In the genomic region with DNA sequence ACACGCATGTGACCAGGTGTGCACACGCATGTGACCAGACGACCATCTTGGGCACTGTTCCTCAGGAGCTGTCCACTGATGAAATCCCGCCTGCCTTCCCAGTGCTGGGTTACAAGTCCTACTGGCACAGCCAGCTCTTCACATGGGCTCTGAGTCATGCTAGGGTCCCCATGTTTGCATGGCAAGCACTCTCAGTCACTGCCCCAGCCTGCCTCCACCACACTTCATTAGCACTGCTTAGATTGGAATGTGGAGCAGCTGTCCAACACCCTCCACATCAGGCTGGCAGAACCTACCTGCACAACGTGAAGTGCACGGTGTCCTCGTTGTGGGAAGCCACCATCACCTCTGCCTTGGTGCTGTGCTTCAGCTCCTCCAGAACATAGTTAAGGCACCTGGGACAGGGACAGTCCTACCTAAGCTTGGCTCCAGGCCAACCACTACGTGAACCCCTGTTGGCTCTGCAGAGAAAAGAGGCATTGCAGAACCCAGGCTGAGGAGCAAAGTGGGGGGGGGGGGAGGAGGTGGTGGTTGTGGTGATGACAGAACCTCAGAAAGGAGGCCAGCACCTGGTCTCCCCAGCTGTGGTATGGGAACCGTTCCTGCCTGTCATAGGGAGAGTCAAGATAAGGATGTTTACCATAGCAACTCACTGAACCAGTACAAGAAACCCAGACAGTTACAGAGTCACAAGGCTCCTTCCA, we compare ENCODE assay signal across 13 mouse cellular contexts. TPM values are rescaled to one million over a fixed set of nuclear protein-coding genes. Genes with fewer than 3 reads are reported as not detected.
DNase-seq lines count a peak whose midpoint lies in the region; ATAC-seq and TF ChIP-seq lines count a peak whose summit lies in the region.
"Had no signal": no experiment of that assay in that cellular context is flagged by ENCODE, and none has a peak within 500 bp of the region (broad histone marks: within the 10 kb centered on the region; RNA-seq: fewer than 3 reads in every experiment).

No protein-coding gene starts in this region.

- DNase-seq in lung, embryonic 14.5 days: no peak
- DNase-seq in lung, postnatal 10 days: no peak
- no peak for DNase-seq in CH12.LX (ENCODE audit: extremely low read depth)
- peak; percentile 66 for DNase-seq in induced T-regulatory cell, adult 2 months (ENCODE audit: low read depth)
- DNase-seq in thymus, adult 18-20 months: peak; percentile 79 to 89
- no peak for DNase-seq in embryo, embryonic 10 days (ENCODE audit: low spot score)
- no peak for DNase-seq in liver, embryonic 11.5 days (ENCODE audit: low spot score)
- no peak for DNase-seq in layer of hippocampus, adult 2 months (ENCODE audit: low spot score in 2 of 2)
- DNase-seq: cerebellum, postnatal 36 days had no signal

- no peak for TF ChIP-seq CTCF in lung, embryonic 14.5 days (IDR thresholded peaks at IDR 0.05; ENCODE audit: low read depth)
- no peak for TF ChIP-seq CTCF in CH12.LX (conservative IDR thresholded peaks at IDR 0.05 in 1 of 2, IDR thresholded peaks at IDR 0.05 in 1 of 2; ENCODE audit: low read depth in 2 of 2, low read length in 2 of 2)
- no peak for TF ChIP-seq CTCF in layer of hippocampus, adult 2 months (conservative IDR thresholded peaks at IDR 0.05)

- no peaks in the 10 kb centered on the region for H3K4me1 ChIP-seq in lung, embryonic 14.5 days (ENCODE audit: insufficient read depth)
- H3K4me1 ChIP-seq in CH12.LX (ENCODE audit: control insufficient read depth in 1 of 2, insufficient read depth in 2 of 2): peaks cover 2 to 8% of the 10 kb centered on the region in 2 experiments; a peak in 3 of 4 replicates
- no peaks in the 10 kb centered on the region for H3K4me1 ChIP-seq in liver, embryonic 11.5 days (replicated peaks; ENCODE audit: control insufficient read depth, insufficient read depth, low read length)
- H3K4me1 ChIP-seq: liver, embryonic 15.5 days had no signal

- 71% methylated on average over 9 of the region's 9 CpGs for WGBS in lung, embryonic 14.5 days
- 78% methylated on average over 9 of the region's 9 CpGs for WGBS in liver, embryonic 11.5 days

- no peak overlapping the region for H3K4me2 ChIP-seq in lung, embryonic 14.5 days
- H3K4me2 ChIP-seq in CH12.LX (ENCODE audit: insufficient read depth, low read depth, poor library complexity, severe bottlenecking): no peak overlapping the region
- no peak overlapping the region for H3K4me2 ChIP-seq in liver, embryonic 11.5 days
- H3K4me2 ChIP-seq: liver, embryonic 15.5 days had no signal

- no peaks in the 10 kb centered on the region for H3K79me2 ChIP-seq in CH12.LX (replicated peaks; ENCODE audit: control insufficient read depth, extremely low read depth, insufficient read depth, poor library complexity, severe bottlenecking)

- no peak overlapping the region for H3K9ac ChIP-seq in lung, embryonic 14.5 days
- H3K9ac ChIP-seq in CH12.LX (ENCODE audit: insufficient read depth, low read depth): no peak overlapping the region
- H3K9ac ChIP-seq in liver, embryonic 11.5 days (ENCODE audit: low read depth, low read length): no peak overlapping the region
- H3K9ac ChIP-seq: liver, embryonic 15.5 days had no signal

- peak; percentile 33; the same call in 1 of the 2 replicates for ATAC-seq in lung, embryonic 14.5 days (ENCODE audit: insufficient read depth)
- no peak for ATAC-seq in liver, embryonic 11.5 days (replicated peaks; ENCODE audit: low FRiP score)
- ATAC-seq: forebrain, embryonic 14.5 days; hindbrain, postnatal 0 days; Patski had no signal

- TF ChIP-seq RAD21 in CH12.LX (IDR thresholded peaks at IDR 0.05; ENCODE audit: low read depth, low read length): no peak

- no peak for TF ChIP-seq POLR2A in CH12.LX (IDR thresholded peaks at IDR 0.05; ENCODE audit: low read depth, low read length)

- H3K27ac ChIP-seq in lung, embryonic 14.5 days (ENCODE audit: low read depth): no peak overlapping the region
- no peak overlapping the region for H3K27ac ChIP-seq in CH12.LX (ENCODE audit: insufficient read depth, low read depth)
- H3K27ac ChIP-seq in liver, embryonic 11.5 days (ENCODE audit: low read depth, low read length): no peak overlapping the region
- no peak overlapping the region for H3K27ac ChIP-seq in layer of hippocampus, adult 2 months
- H3K27ac ChIP-seq: hindbrain, postnatal 0 days; liver, embryonic 15.5 days had no signal

- no peaks in the 10 kb centered on the region for H3K27me3 ChIP-seq in lung, embryonic 14.5 days (ENCODE audit: insufficient read depth, low read length)
- H3K27me3 ChIP-seq in CH12.LX (replicated peaks): no peaks in the 10 kb centered on the region
- H3K27me3 ChIP-seq in liver, embryonic 11.5 days (replicated peaks; ENCODE audit: control insufficient read depth, insufficient read depth, low read length): no peaks in the 10 kb centered on the region
- H3K27me3 ChIP-seq: liver, embryonic 15.5 days; Patski had no signal

- peaks cover 42% of the 10 kb centered on the region for H3K36me3 ChIP-seq in lung, embryonic 14.5 days (ENCODE audit: insufficient read depth)
- H3K36me3 ChIP-seq in CH12.LX (replicated peaks in 1 of 2; ENCODE audit: control insufficient read depth in 1 of 2, insufficient read depth in 1 of 2, low read length in 1 of 2): peaks cover 29 to 49% of the 10 kb centered on the region in 2 experiments
- H3K36me3 ChIP-seq in liver, embryonic 11.5 days (ENCODE audit: control insufficient read depth, insufficient read depth, low read length): peaks cover 7% of the 10 kb centered on the region

- no peak for TF ChIP-seq EP300 in CH12.LX (IDR thresholded peaks at IDR 0.05; ENCODE audit: low read length)

- no peak overlapping the region for H3K4me3 ChIP-seq in lung, embryonic 14.5 days (ENCODE audit: low read depth, low read length)
- H3K4me3 ChIP-seq in CH12.LX (replicated peaks in 1 of 3; ENCODE audit: low read depth in 2 of 3, low read length in 2 of 3, poor library complexity in 1 of 3): no peak overlapping the region
- no peak overlapping the region for H3K4me3 ChIP-seq in liver, embryonic 11.5 days (ENCODE audit: low read depth, low read length)
- no peak overlapping the region for H3K4me3 ChIP-seq in layer of hippocampus, adult 2 months
- H3K4me3 ChIP-seq: liver, embryonic 15.5 days had no signal

- H3K9me3 ChIP-seq in lung, embryonic 14.5 days (ENCODE audit: low read depth, low read length): no peaks in the 10 kb centered on the region
- H3K9me3 ChIP-seq in CH12.LX (replicated peaks; ENCODE audit: low read length): no peaks in the 10 kb centered on the region
- no peaks in the 10 kb centered on the region for H3K9me3 ChIP-seq in liver, embryonic 11.5 days (ENCODE audit: control insufficient read depth, low read length)
- H3K9me3 ChIP-seq: liver, embryonic 15.5 days had no signal

- in situ Hi-C loops in CH12.LX (cut with MboI; ENCODE audit: low pct_ligation_motif_present, low pct_unique_long_range_greater_than_20kb, low sequenced_read_pairs): no loop called here

- dilution Hi-C loops in CH12.LX (cut with MboI; ENCODE audit: extremely low pct_ligation_motif_present, extremely low pct_unique_long_range_greater_than_20kb, low sequenced_read_pairs): no loop called here

TF ChIP-seq in CH12.LX, 34 proteins besides CTCF, POLR2A, EP300 and RAD21:
- TF ChIP-seq CHD2 (IDR thresholded peaks at IDR 0.05; ENCODE audit: low read length) (no peak), BHLHE40 (IDR thresholded peaks at IDR 0.05; ENCODE audit: low read depth, low read length) (peak; percentile 24; the same call in 1 of the 2 replicates)

RNA-seq across cellular contexts. Expression of gene Prodh, which starts 16.6 kb away (rescaled TPM):
- 14.8 and 17.5 TPM in 2 replicates for polyA plus RNA-seq in lung, embryonic 14.5 days (2014; fragmentation: Nextera tagmentation; extraction: Ambion mirVana)
- total RNA-seq in CH12.LX (2012; rRNA removed) (13.0 and 17.0 TPM in 2 replicates), CH12.LX (2014; rRNA removed) (1.3 and 2.1 TPM in 2 replicates)
- 1.4 and 1.7 TPM in 2 replicates for polyA plus RNA-seq in CH12.LX (2012; ENCODE audit: insufficient read length, low read depth)
- 16.5 and 19.1 TPM in 2 replicates for polyA plus RNA-seq in liver, embryonic 11.5 days (2014; fragmentation: Nextera tagmentation; extraction: Ambion mirVana)
- 10 to 100 TPM; 45.1 to 48.2 TPM for total RNA-seq in layer of hippocampus, adult 2 months (2021)

RNA-seq across cellular contexts. Expression of gene Dgcr6, which starts 20.8 kb away (rescaled TPM):
- 93.8 and 97.3 TPM in 2 replicates for polyA plus RNA-seq in lung, embryonic 14.5 days (2014; fragmentation: Nextera tagmentation; extraction: Ambion mirVana)
- 38.5 and 41.5 TPM in 2 replicates for total RNA-seq in CH12.LX (2012; rRNA removed)
- 13.0 and 14.6 TPM in 2 replicates for total RNA-seq in CH12.LX (2014; rRNA removed)
- polyA plus RNA-seq in CH12.LX (2012; ENCODE audit: insufficient read length, low read depth): 32.4 and 40.3 TPM in 2 replicates
- 74.1 and 79.8 TPM in 2 replicates for polyA plus RNA-seq in liver, embryonic 11.5 days (2014; fragmentation: Nextera tagmentation; extraction: Ambion mirVana)
- 10 to 100 TPM; 70.3 to 73.8 TPM for total RNA-seq in layer of hippocampus, adult 2 months (2021)

RNA-seq across cellular contexts. Expression of gene Rtn4r, which starts 54.0 kb away (rescaled TPM):
- polyA plus RNA-seq in lung, embryonic 14.5 days (2014; fragmentation: Nextera tagmentation; extraction: Ambion mirVana): 1.3 and 1.7 TPM in 2 replicates
- total RNA-seq in CH12.LX (2012; rRNA removed): not detected in 2 replicates
- total RNA-seq in CH12.LX (2014; rRNA removed): not detected in 2 replicates
- polyA plus RNA-seq in CH12.LX (2012; ENCODE audit: insufficient read length, low read depth): not detected in 2 replicates
- polyA plus RNA-seq in liver, embryonic 11.5 days (2014; fragmentation: Nextera tagmentation; extraction: Ambion mirVana): 0.96 and 1.1 TPM in 2 replicates
- total RNA-seq in layer of hippocampus, adult 2 months (2021): 100 to 1,000 TPM; 106 to 111 TPM

Comparison
In these comparisons a context has a peak if more than half of its experiments do, and no peak if none do; other contexts are left out.
1. DNase-seq: peak in induced T-regulatory cell, adult 2 months (single experiment) and thymus, adult 18-20 months (2 of 2); none in lung, embryonic 14.5 days (single experiment), lung, postnatal 10 days (single experiment), CH12.LX (single experiment), embryo, embryonic 10 days (single experiment), liver, embryonic 11.5 days (single experiment) and layer of hippocampus, adult 2 months (0 of 2).